Mouse (Mus musculus): ENCODE measurements at regions not wholly inside any gene's neighbourhood (a gene's known extent, or its start where the extent isn't known, plus 50 kb on each side); places are given as distances from the start of the nearest gene placed in this dataset.
A peak's percentile ranks its signal among the peaks of the same experiment; 100 is the strongest.

- H3K27ac ChIP-seq, result no peak overlapping the region
- H3K36me3 ChIP-seq (replicated peaks; ENCODE audit: control insufficient read depth, insufficient read depth, low read depth), result no peaks in the 10 kb centered on the region
- ATAC-seq (ENCODE audit: insufficient read depth) (no peak), DNase-seq (ENCODE audit: low read depth in 3 of 3, low spot score in 3 of 3) (no peak)
- no peaks in the 10 kb centered on the region for H3K27me3 ChIP-seq (ENCODE audit: control insufficient read depth, insufficient read depth, low read length)
- no peak overlapping the region for H3K4me3 ChIP-seq (ENCODE audit: insufficient read depth in 1 of 2, low read depth in 2 of 2, low read length in 2 of 2)
- H3K9me3 ChIP-seq (ENCODE audit: control insufficient read depth, low read length), result no peaks in the 10 kb centered on the region
- TF ChIP-seq EP300 (IDR thresholded peaks at IDR 0.05; ENCODE audit: low read depth) (no peak), CTCF (IDR thresholded peaks at IDR 0.05; ENCODE audit: low read depth) (no peak)
- no peaks in the 10 kb centered on the region for H3K4me1 ChIP-seq (replicated peaks; ENCODE audit: control insufficient read depth in 2 of 2, insufficient read depth in 2 of 2, low read length in 1 of 2)
- no peak overlapping the region for H3K9ac ChIP-seq (replicated peaks)
- H3K4me2 ChIP-seq (ENCODE audit: low read depth), result no peak overlapping the region
- WGBS (ENCODE audit: insufficient replicate concordance), result 40% methylated on average over 7 of the region's 7 CpGs
Measured at GRCm38 (mm10) chr13:97524847-97525434, 235.5 kb downstream of the Gm10260 start.

DNA sequence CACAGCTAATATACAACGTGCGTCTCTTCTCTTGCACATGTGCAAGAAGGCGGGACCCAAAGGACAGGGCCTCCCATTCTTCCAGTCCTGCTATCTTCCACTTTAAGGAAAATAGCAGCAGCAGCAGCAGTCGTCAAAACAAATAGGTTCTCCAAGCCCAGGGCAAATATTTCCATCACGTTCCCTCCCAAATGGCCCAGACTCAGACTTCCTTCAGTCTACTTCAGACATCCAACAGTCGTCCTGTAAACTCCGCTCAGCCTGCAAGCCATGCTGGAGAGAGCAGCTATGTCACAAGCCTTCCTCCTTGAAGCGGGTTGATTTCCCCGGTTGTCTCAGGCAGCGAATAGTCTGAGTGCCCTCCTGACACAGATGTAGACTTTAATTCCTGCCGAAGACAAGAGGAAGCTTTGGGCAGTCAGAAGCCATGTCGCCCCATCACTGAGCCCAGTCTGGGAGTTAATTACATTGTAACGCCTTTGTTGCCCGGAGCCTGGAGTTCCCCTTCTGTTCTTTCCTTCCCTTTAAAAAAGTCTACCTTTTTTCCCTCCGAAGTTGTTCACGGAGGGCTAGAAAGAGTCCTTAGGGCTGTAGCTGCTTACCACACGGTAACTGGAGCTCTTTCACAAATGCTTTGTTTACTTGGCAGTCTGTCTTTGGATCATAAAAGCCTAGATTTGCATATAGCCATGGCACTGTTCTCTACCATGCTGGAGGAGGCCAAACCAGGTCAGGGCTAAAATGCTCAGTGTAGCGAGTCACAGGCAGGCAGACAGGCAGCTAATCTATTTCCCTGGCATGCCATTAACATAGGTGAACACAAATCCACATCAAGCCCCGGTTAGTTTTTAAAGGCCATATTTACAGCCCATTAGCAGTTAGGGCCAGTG, 236.7 kb downstream of the Gm10260 start:
- H3K27ac ChIP-seq, result no peak overlapping the region
- H3K4me1 ChIP-seq (replicated peaks; ENCODE audit: control insufficient read depth in 2 of 2, insufficient read depth in 2 of 2, low read length in 1 of 2), result no peaks in the 10 kb centered on the region
- H3K9ac ChIP-seq (replicated peaks), result no peak overlapping the region
- H3K36me3 ChIP-seq (replicated peaks; ENCODE audit: control insufficient read depth, insufficient read depth, low read depth), result no peaks in the 10 kb centered on the region
- no peaks in the 10 kb centered on the region for H3K9me3 ChIP-seq (ENCODE audit: control insufficient read depth, low read length)
- no peak overlapping the region for H3K4me3 ChIP-seq (ENCODE audit: insufficient read depth in 1 of 2, low read depth in 2 of 2, low read length in 2 of 2)
- no peak overlapping the region for H3K4me2 ChIP-seq (ENCODE audit: low read depth)
- ATAC-seq (ENCODE audit: insufficient read depth) (no peak), DNase-seq (ENCODE audit: low read depth in 3 of 3, low spot score in 3 of 3) (no peak)
- TF ChIP-seq EP300 (IDR thresholded peaks at IDR 0.05; ENCODE audit: low read depth), result no peak
- no peak for TF ChIP-seq CTCF (IDR thresholded peaks at IDR 0.05; ENCODE audit: low read depth)
- 45% methylated on average over 19 of the region's 19 CpGs for WGBS (ENCODE audit: insufficient replicate concordance)
- no peaks in the 10 kb centered on the region for H3K27me3 ChIP-seq (ENCODE audit: control insufficient read depth, insufficient read depth, low read length)

- no peak overlapping the region for H3K9ac ChIP-seq (replicated peaks)
- no peak overlapping the region for H3K4me2 ChIP-seq (ENCODE audit: low read depth)
- H3K9me3 ChIP-seq (ENCODE audit: control insufficient read depth, low read length), result no peaks in the 10 kb centered on the region
- no peak for TF ChIP-seq EP300 (IDR thresholded peaks at IDR 0.05; ENCODE audit: low read depth)
- TF ChIP-seq CTCF (IDR thresholded peaks at IDR 0.05; ENCODE audit: low read depth), result peak; percentile 15; the same call in 1 of the 2 replicates
- ATAC-seq (ENCODE audit: insufficient read depth) (no peak), DNase-seq (ENCODE audit: low read depth in 3 of 3, low spot score in 3 of 3) (no peak)
- H3K4me3 ChIP-seq (ENCODE audit: insufficient read depth in 1 of 2, low read depth in 2 of 2, low read length in 2 of 2), result no peak overlapping the region
- H3K4me1 ChIP-seq (replicated peaks; ENCODE audit: control insufficient read depth in 2 of 2, insufficient read depth in 2 of 2, low read length in 1 of 2), result no peaks in the 10 kb centered on the region
- no peaks in the 10 kb centered on the region for H3K36me3 ChIP-seq (replicated peaks; ENCODE audit: control insufficient read depth, insufficient read depth, low read depth)
- 71% methylated on average over 13 of the region's 13 CpGs for WGBS (ENCODE audit: insufficient replicate concordance)
- no peak overlapping the region for H3K27ac ChIP-seq
- H3K27me3 ChIP-seq (ENCODE audit: control insufficient read depth, insufficient read depth, low read length), result no peaks in the 10 kb centered on the region
Measured at GRCm38 (mm10) chr13:97520988-97521547, 239.4 kb downstream of the Gm10260 start.

GRCm38 (mm10) chr13:97516731-97517130, 243.7 kb downstream of the Gm10260 start:
- Histone ChIP-seq H3K4me1 (replicated peaks; ENCODE audit: control insufficient read depth in 2 of 2, insufficient read depth in 2 of 2, low read length in 1 of 2) (no peaks in the 10 kb centered on the region), H3K9ac (replicated peaks) (no peak overlapping the region), H3K4me2 (ENCODE audit: low read depth) (no peak overlapping the region), H3K27ac (no peak overlapping the region), H3K4me3 (ENCODE audit: insufficient read depth in 1 of 2, low read depth in 2 of 2, low read length in 2 of 2) (no peak overlapping the region), H3K9me3 (ENCODE audit: control insufficient read depth, low read length) (no peaks in the 10 kb centered on the region), H3K27me3 (ENCODE audit: control insufficient read depth, insufficient read depth, low read length) (no peaks in the 10 kb centered on the region), H3K36me3 (replicated peaks; ENCODE audit: control insufficient read depth, insufficient read depth, low read depth) (no peaks in the 10 kb centered on the region)
- ATAC-seq (ENCODE audit: insufficient read depth) (no peak), DNase-seq (ENCODE audit: low read depth in 3 of 3, low spot score in 3 of 3) (no peak)
- WGBS (ENCODE audit: insufficient replicate concordance), result 60% methylated on average over 4 of the region's 4 CpGs
- no peak for TF ChIP-seq CTCF (IDR thresholded peaks at IDR 0.05; ENCODE audit: low read depth)
- TF ChIP-seq EP300 (IDR thresholded peaks at IDR 0.05; ENCODE audit: low read depth), result no peak

Data from liver, embryonic 14.5 days (tissue).